Mouse (Mus musculus): ENCODE data around the gene Inhbb. TPM values are rescaled to one million over a fixed set of nuclear protein-coding genes. Genes with fewer than 3 reads are reported as not detected.

Gene Inhbb
- total RNA-seq (2021) = under 1 TPM; 0.43 to 0.89 TPM
- long read RNA-seq, experiment 1, full-length matches to known transcripts = 1 of 1 reads
- long read RNA-seq, experiment 1, partial matches to known transcripts = 0 of 1 reads
- long read RNA-seq, experiment 1, other reads (novel, unspliced or antisense) = 0 of 1 reads
- long read RNA-seq, experiment 2, full-length matches to known transcripts = 2 of 2 reads
- long read RNA-seq, experiment 2, partial matches to known transcripts = 0 of 2 reads
- long read RNA-seq, experiment 2, other reads (novel, unspliced or antisense) = 0 of 2 reads

DNA sequence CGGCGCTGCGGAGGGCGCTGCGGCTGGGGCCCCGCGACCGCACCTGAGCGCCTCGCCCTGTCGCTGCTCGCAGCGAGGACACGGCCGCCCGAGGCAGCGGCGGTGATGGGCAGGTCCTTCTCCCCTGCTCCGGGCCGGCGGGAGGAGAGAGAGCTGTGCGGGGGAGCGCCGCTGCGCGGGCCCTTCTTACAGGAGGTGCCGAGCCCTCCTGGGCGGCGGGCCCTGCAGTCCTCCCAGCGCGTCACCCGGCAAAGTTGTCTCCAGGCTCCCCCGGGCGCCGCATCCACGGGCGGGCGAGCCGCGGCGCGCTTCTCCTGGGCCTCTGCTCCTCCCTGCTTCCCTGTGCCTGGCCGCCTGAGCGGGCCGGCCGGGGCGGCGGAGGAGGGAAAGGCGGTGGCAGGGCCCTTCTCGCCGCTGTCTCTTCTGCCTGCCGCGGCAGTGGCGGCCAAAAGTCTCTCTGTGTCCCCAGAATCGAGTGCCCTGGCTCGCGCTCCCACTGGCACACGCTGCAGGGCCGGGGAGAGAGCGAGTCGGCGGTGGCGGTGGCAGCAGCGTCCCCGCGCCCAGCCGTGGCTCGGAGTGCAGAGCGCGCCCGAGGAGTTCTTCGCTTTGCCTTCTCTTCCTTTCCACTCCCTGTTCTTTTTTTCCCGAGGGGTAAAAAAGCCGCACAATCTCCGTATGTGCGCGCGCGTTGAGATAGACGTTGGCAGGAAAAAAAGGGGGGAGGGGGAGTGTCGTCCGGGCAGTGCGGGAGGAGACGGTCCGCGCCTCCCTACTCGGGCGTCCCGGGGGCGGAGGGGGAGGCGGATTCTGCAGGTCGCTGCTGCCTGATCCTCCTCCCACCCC lies at the start of gene Inhbb:
Gene Inhbb (minus strand): TSS at position 673 of the 846 bp plus-strand sequence.
- DNase-seq = peak; percentile 44
- peak within 1 kb of the TSS; percentile 62; the same call in 1 of the 2 replicates for H3K27ac ChIP-seq
- peak within 1 kb of the TSS; percentile 91 for H3K4me3 ChIP-seq
- intact Hi-C loops (cut with DNase I) = loop anchor here (2.0 to 5.0 kb wide), 3 partner anchors 36 to 329 kb away; no protein-coding TSS in a partner anchor
- no peak for TF ChIP-seq CTCF (IDR thresholded peaks at IDR 0.05)

DNA sequence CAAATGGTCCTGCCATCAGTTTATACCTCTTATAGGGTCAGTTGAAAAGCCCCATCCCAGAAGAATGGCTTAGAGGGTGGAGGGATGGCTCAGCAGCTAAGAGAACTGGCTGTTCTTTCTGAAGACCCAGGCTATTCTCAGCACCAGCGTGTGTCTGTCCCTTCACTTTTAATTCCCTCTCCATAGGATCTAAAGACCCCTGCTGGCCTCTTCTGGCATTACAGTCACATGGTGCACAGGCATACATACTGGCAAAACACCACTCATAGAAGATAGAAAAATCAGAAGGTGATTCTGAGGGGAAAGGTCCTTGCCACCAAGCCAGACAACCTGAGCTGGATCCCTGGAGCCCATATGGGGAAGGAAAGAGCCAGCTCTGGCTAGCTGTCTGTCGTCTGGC lies 41.3 kb upstream of the Inhbb start:
- no peak overlapping the region for H3K4me3 ChIP-seq
- H3K27ac ChIP-seq = no peak overlapping the region
- peak; percentile 69 for TF ChIP-seq CTCF (IDR thresholded peaks at IDR 0.05)
- intact Hi-C loops (cut with DNase I) = no loop called here
- DNase-seq = peak; percentile 66

DNA sequence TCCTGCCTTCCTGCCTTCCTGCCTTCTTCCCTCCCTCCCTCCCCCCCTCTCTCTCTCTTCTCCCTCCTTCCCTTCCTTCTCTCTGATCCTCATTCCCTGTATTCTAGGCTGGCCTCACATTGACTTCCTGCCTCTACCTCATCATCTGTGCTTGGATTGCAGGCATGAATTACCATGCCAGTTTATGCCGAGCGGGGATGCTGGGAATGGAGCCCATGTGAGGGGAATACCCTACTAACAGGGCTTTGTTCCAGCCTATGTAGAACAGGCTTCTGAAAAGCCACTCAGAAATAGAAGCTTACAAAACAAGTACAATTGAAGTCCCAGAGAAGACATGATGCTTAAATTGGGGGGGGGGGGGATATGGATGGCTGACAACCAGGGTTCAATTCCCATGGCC lies 38.0 kb upstream of the Inhbb start:
- H3K27ac ChIP-seq = no peak overlapping the region
- DNase-seq = no peak
- intact Hi-C loops (cut with DNase I) = no loop called here
- no peak for TF ChIP-seq CTCF (IDR thresholded peaks at IDR 0.05)
- no peak overlapping the region for H3K4me3 ChIP-seq

DNA sequence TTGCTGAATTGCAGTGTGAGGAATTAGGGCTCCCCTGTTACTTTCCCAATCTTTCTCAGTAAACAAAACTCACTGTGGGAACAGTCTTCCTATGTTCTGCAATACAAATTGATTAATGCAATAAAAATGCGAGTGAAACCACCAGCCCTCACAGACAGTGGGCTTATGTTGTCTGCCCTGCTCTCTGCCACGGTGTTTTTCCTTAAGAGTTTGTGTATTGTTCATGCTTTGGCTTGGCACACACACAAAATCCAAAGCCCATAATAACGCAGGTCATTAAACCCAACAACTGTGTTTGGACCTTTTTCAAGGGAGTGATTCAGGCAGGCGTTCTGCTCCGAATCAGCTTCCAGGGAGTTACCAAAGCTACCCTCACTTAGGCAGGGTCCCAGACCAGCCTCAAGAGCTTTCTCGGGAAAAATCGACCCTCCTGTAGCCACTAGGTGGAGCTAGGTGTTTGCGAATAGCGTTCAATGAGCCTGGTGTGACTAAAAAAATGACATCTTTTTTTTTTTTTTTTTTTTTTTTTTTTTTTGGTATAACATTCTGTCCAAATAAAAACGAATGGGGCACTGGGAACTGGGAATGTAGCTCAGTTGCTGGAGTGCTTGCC lies 36.1 kb upstream of the Inhbb start:
- DNase-seq = peak; percentile 60
- H3K27ac ChIP-seq = 0 out of 2 replicates have a peak overlapping the region, but pooled peaks have one; percentile 28
- TF ChIP-seq CTCF (IDR thresholded peaks at IDR 0.05) = peak; percentile 74
- intact Hi-C loops (cut with DNase I) = loop anchor here (5.0 to 10.0 kb wide), 3 partner anchors 36 to 557 kb away; partner anchors contain the start of gene Inhbb
- H3K4me3 ChIP-seq = peak overlapping the region; percentile 55

DNA sequence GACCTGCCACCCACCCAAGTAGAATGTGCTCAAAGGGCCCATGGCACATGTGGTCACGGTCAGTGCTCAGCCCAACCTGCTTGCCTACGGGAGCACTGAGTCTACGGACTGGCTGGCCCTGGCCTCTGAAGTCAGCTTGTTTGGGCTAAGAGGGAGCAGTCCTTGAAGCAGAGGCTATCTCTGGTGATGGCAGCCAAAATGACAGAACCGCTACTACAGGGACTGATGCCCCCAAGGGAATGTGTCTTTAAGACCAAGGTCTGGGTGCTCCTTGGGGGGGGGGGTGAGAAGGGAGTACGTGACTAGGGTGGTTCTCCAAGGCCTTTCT lies 35.4 kb upstream of the Inhbb start:
- no peak overlapping the region for H3K27ac ChIP-seq
- intact Hi-C loops (cut with DNase I) = loop anchor here (5.0 to 10.0 kb wide), 3 partner anchors 35 to 557 kb away; partner anchors contain the start of gene Inhbb
- no peak for DNase-seq
- peak overlapping the region; percentile 49 for H3K4me3 ChIP-seq
- no peak for TF ChIP-seq CTCF (IDR thresholded peaks at IDR 0.05)

DNA sequence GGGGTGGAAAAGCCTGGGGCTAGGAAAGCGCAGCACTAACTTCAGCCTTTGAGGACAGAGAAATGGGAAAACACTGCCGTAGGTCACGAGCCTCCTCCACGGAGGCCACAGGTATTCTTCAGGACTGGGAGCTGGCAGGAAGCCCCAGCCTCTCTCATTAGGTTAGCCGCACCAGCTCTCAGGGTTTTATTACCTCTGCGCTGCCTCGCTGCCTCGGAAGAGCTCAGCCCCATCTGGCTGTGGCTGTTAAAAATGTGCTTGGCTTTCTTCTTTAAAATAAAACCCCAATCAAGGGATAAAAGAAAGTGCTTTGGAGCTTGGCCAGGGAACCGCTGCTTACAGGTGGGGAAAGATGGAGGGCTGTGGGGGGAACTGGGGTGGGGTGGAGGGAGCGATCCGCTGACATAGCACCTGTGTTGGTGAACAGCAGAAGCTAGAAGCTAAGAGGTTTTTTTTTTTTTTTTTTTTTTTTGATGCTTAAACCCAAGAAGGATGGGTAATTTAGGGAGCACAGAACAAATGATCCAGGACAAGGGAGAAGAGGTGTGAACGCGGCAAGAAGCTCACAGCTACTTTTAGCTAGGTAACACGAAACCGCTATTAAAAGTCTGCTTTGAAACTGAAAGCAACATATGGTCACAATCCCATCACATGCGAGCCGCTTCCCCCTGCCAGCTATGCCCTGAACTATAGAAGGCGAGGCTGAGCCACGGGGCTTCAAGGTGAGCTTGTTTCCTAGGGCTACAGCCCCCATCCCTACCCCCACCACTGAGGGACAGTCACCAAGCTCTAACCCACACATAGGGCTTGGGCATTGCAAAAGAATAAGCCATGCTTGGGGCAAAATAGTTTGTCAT lies 34.9 kb upstream of the Inhbb start:
- no peak for DNase-seq
- peak overlapping the region; percentile 49 for H3K4me3 ChIP-seq
- no peak for TF ChIP-seq CTCF (IDR thresholded peaks at IDR 0.05)
- intact Hi-C loops (cut with DNase I) = loop anchor here (5.0 to 10.0 kb wide), 3 partner anchors 35 to 558 kb away; partner anchors contain the start of gene Inhbb
- H3K27ac ChIP-seq = no peak overlapping the region

DNA sequence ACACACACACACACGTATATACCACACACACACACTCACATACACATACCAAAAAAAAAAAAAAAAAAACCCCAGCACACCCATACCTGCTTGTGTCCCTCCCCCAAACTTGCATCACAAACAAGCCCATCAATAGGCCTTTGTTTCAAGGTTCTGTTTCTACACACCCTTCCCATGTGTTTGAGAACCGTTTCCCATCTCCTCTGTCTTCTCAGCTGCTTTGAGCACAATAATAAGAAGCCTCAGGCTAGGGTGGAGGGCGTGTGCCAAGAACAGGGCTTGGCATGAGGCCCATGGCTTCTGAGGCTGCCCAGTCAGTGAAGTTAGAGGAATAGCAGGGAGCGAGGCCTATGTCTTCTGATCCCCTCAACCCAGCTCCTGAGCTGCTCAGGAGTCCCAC lies 31.7 kb upstream of the Inhbb start:
- Histone ChIP-seq H3K4me3 (no peak overlapping the region), H3K27ac (no peak overlapping the region)
- DNase-seq = peak; percentile 70
- no peak for TF ChIP-seq CTCF (IDR thresholded peaks at IDR 0.05)
- intact Hi-C loops (cut with DNase I) = loop anchor here (10.0 kb wide), 2 partner anchors 359 to 561 kb away; no protein-coding TSS in a partner anchor

DNA sequence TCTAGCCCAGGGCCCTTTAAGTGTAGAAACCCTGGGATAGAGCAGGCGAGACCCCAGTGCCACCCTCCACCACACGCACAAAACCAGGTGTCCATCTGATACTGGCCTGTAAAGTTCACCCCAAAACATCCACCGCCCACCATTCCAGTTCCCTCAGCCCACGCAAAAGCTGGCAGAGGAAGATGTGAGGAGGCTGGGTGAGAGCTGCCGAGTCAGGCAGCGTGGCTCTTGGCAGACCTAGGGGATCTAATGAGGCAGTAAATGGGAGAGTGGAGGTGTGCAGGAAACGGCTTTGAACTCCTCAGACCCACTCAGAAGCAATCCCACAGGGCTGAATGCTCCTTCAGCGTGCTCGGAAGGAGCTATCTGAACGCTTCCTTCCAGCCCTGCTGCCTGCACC lies 29.4 kb upstream of the Inhbb start:
- no peak overlapping the region for H3K4me3 ChIP-seq
- intact Hi-C loops (cut with DNase I) = loop anchor here (10.0 kb wide), 2 partner anchors 357 to 563 kb away; no protein-coding TSS in a partner anchor
- TF ChIP-seq CTCF (IDR thresholded peaks at IDR 0.05) = no peak
- no peak for DNase-seq
- H3K27ac ChIP-seq = no peak overlapping the region

DNA sequence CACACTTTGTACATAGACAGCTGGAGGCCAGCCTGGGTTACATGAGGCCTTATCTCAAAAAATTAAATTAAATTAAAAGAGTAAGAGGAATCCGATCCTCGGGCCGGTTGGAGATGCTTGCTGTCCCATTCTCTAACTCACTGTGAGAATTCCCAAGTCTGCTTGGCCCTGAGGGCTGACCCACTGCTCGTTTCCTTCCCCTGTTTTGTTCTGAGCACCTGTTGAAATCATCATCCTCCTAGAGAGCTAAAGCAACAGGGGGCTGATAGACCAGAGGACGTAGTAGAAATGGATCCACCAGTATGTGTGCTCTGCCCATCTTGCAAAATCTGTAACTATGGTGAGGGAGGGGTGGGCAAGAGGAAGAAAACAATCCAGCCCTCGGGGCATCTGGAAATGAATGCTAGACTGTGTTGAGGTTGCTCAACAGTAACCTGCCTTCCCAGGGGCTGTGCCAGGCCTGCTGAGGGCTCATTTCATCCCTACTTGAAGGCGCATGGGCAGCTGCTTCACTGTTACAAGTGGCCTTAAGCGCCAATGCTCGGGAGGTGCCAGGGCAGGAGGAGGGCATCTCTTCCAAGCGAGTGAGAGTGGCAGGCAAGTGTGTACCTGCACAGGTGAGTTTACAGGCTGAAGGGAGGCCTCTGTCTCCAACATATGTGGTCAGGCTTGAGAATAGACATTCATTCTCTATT lies 28.8 kb upstream of the Inhbb start:
- no peak for DNase-seq
- intact Hi-C loops (cut with DNase I) = loop anchor here (10.0 kb wide), 2 partner anchors 356 to 564 kb away; no protein-coding TSS in a partner anchor

DNA sequence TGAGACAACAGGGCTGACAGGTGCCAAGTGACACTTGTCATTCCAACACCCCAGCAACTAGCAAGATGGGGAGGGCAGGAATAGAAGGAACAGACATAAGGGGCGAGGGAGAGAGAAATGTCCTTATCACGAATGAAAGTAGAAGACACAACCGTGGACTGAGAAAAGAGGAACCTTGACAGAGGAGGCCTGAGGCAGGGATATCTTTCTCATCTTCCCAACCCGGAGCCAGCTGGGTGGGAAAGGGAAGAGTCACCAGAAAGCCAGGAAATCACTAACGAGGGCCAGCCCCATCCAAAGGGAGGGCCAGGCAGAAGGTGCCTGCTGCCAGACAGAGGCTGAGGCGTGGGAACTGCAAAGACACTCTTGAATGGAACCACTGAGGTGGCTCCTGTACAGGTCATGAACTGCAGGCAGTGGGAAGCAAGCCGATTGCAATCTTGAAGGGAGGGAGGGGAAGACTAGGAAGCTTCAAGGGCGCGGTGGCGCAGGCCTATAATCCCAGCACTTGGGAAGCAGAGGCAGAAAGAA lies 24.8 kb upstream of the Inhbb start:
- intact Hi-C loops (cut with DNase I) = no loop called here
- no peak overlapping the region for H3K4me3 ChIP-seq
- H3K27ac ChIP-seq = no peak overlapping the region
- no peak for DNase-seq
- TF ChIP-seq CTCF (IDR thresholded peaks at IDR 0.05) = no peak

More for the DNA sequence above, 28.8 kb upstream of the Inhbb start:
- H3K27ac ChIP-seq = no peak overlapping the region
- no peak overlapping the region for H3K4me3 ChIP-seq
- TF ChIP-seq CTCF (IDR thresholded peaks at IDR 0.05) = no peak

Measured in gastrocnemius, adult 2 months (tissue).